Mouse (Mus musculus) cerebellum, postnatal 4 days (tissue): ENCODE data around the gene Acsl5.

Experiments used
- DNase-seq, 2 experiments: peaks; one replicate each; pipeline ENCODE4 v3.0.0; 2022; ENCODE audit warnings: low spot score in 2 of 2, mixed read lengths in 1 of 2

The Acsl5 gene

GRCm38 (mm10) chr19:55239766-55240426 lies 11.8 kb upstream of the Acsl5 start:
- DNase-seq = no peak

- no peak for DNase-seq
Observed at GRCm38 (mm10) chr19:55241186-55241645, 10.5 kb upstream of the Acsl5 start, which contains the start of gene Gucy2g. Gene Gucy2g, minus strand, starts transcription at chr19:55241236.

GRCm38 (mm10) chr19:55244791-55245231 lies 6.9 kb upstream of the Acsl5 start:
- DNase-seq = peak in 1 of 2 experiments; percentile 18

GRCm38 (mm10) chr19:55247563-55247962 lies 4.2 kb upstream of the Acsl5 start:
- DNase-seq = no peak

- DNase-seq = no peak
Observed at GRCm38 (mm10) chr19:55247991-55248520, 3.7 kb upstream of the Acsl5 start.

GRCm38 (mm10) chr19:55250451-55250850 lies 1.3 kb upstream of the Acsl5 start:
- no peak for DNase-seq

- DNase-seq = no peak
Observed at GRCm38 (mm10) chr19:55253239-55253569, 1.5 kb downstream of the Acsl5 start.

GRCm38 (mm10) chr19:55253570-55254441 lies 2.1 kb downstream of the Acsl5 start:
- peak in 1 of 2 experiments; percentile 28 for DNase-seq

- DNase-seq = peak in 1 of 2 experiments; percentile 23
Observed at GRCm38 (mm10) chr19:55254513-55255016, 2.8 kb downstream of the Acsl5 start.

GRCm38 (mm10) chr19:55256156-55256555 lies 4.4 kb downstream of the Acsl5 start:
- DNase-seq = no peak

- DNase-seq = no peak
Observed at GRCm38 (mm10) chr19:55257656-55258375, 6.1 kb downstream of the Acsl5 start.

GRCm38 (mm10) chr19:55258514-55258913 lies 6.8 kb downstream of the Acsl5 start:
- no peak for DNase-seq

- DNase-seq = no peak
Observed at GRCm38 (mm10) chr19:55260389-55261184, 8.8 kb downstream of the Acsl5 start.

GRCm38 (mm10) chr19:55265269-55265668 lies 13.5 kb downstream of the Acsl5 start:
- DNase-seq = no peak

- no peak for DNase-seq
Observed at GRCm38 (mm10) chr19:55266786-55267185, 15.0 kb downstream of the Acsl5 start.

GRCm38 (mm10) chr19:55268150-55268549 lies 16.4 kb downstream of the Acsl5 start:
- no peak for DNase-seq

GRCm38 (mm10) chr19:55269051-55269450 lies 17.3 kb downstream of the Acsl5 start:
- no peak for DNase-seq

- no peak for DNase-seq
Observed at GRCm38 (mm10) chr19:55271448-55271847, 19.7 kb downstream of the Acsl5 start.

- DNase-seq = no peak
Observed at GRCm38 (mm10) chr19:55273340-55273739, 21.6 kb downstream of the Acsl5 start.

- DNase-seq = no peak
Observed at GRCm38 (mm10) chr19:55276100-55276499, 24.4 kb downstream of the Acsl5 start.

GRCm38 (mm10) chr19:55276770-55277169 lies 25.0 kb downstream of the Acsl5 start:
- DNase-seq = no peak
